Mouse (Mus musculus): ENCODE data around the gene Acot6.

- TF ChIP-seq FLI1 (IDR thresholded peaks at IDR 0.05; ENCODE audit: low read length) (no peak), GATA1 (IDR thresholded peaks at IDR 0.05; ENCODE audit: borderline replicate concordance, low read length) (no peak)
Observed at GRCm38 (mm10) chr12:84068986-84069385, 31.5 kb upstream of the Acot6 start, which contains the start of gene Acot5.

Data from megakaryocyte, embryonic 14.5 days (primary cell).